Mouse (Mus musculus) gastrocnemius, postnatal 4 days (tissue): ENCODE measurements around the gene Gtf3c4. TPM values are rescaled to one million over a fixed set of nuclear protein-coding genes. Genes with fewer than 3 reads are reported as not detected.

ENCODE experiments used
- DNase-seq, 2 experiments: peaks; one replicate each; pipeline ENCODE4 v3.0.0; 2021 to 2022; ENCODE audit warnings: low spot score in 2 of 2, mixed read lengths in 2 of 2
- total RNA-seq, 2 experiments: library from RNA; stranded (reverse); gene quantifications; 2 replicates each; pipeline ENCODE4 v1.2.3; 2021

Gene Gtf3c4
- total RNA-seq, 2 experiments from 2014 or later: 25.1 to 27.1 TPM

DNA sequence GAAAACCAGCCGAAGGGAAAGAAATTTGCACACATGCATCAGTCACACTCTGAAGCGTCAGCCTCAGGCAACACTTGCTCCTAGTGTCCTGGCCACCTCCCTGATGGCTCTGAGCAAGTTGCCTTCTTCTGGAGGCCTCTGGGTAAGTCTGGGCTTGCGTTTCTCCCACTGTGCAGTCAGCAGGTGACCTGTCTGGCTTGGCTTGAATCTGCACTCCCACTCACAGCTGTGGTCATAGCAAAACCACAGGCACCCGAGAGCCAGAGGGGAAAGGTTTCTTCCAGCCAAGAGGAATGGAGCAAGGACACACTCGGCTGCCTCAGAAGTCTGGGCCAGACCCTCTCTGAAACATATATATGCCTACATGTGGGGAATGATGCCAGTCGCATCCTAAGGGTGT is 31.3 kb downstream of the Gtf3c4 start:
- no peak for DNase-seq

DNA sequence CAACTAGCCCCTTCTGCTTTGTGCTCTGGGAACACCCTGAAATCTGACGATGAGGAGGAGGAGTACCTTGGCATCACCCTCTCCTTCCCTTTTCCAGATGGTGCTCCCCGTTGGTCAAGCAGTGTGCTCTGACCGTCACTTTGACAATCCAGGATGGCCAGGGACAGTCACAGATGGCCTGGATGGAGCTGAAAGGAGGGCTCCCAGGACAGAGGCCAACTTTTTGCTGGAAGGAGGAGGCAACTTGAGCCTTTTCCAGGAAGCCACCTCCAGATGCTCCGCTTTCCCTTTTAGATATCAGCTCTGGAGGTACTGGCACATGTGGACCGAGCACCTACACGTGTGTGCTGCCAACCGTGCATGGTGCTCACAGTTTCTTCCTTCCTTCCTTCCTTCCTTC is 36.8 kb downstream of the Gtf3c4 start:
- no peak for DNase-seq

DNA sequence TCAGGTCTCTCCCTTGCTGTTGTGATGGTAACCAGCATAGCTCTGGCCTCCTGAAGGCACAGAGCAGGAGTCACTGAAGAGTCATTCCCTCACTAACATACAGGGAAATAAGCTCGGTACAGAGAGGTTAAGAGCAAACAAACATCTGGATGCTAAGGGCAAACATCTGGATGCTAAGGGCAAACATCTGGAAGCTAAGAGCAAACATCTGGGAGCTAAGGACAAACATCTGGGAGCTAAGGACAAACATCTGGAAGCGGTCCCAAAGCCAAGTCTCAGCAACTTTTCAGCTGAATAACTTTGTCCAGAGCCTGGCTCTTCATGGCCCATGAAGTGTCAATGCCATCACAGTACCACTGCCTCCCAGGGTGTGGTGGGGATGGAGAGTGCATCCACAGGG is 40.6 kb downstream of the Gtf3c4 start:
- DNase-seq: no peak

DNA sequence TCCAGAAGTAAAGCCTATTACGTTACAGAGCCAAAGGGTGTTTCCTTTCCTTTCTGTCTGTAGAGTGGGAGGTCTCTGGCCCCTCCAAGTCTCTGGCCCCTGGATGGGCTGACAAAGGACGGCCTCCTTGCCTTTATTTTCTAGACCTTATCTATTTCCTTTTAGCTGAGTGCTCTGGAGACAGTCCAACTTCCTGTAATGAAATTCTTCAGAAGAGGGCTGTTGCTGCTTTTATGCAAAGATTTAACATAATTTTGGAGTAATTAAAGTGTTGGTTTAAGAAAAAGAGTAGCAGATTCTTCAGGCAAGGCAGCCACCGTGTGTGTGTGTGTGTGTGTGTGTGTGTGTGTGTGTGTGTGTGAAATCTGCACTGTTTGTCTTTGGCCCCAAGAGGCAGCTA is 41.8 kb downstream of the Gtf3c4 start:
- no peak for DNase-seq

DNA sequence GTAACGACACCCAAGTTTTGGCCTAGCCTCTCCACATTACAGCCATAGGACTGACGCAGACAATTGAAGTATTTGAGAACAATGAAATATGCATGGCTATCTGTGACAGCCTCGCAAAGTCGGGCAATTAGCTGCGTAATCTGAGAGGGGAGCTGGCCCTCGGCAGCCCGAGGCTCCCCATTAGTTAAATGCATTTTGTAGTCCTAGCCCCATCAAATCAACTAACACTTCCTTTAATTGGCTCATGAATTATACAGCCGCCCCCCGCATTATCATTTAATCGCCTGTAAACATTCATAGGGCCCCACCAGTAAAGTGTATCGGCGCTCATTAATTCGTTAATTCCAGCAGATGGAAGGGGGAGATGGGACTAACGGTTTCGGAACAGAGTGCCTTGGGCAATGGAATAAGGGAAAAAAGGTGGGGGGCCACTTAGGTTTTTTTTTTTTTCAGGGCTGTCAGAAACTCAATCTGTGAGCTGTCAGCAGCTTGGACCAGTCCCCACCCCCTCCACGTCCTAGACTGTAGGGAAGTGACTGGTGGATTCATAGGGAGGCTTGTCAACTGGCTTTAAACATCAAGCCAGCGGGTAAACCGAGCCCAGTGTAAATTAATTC is 42.6 kb downstream of the Gtf3c4 start:
- no peak for DNase-seq

DNA sequence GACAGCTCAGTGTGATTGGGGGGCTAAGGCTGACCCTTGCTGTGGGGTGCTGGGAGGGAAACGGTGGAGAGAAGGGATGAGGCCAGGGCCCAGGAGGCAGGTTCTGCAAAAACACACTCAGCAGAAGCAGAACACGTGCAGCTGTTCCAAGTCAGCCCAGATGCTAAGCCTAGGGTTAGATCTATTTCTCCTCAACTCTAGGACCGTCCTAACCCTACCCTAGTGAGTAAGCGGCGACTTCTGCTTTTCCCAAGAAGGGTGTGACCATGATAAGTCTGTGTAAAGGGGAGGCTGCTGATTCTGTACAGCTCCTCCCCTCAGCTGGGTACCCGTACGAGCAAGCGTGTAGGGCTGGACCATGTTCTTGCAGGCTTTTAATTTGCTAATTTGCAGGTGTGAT is 43.9 kb downstream of the Gtf3c4 start:
- DNase-seq: no peak

DNA sequence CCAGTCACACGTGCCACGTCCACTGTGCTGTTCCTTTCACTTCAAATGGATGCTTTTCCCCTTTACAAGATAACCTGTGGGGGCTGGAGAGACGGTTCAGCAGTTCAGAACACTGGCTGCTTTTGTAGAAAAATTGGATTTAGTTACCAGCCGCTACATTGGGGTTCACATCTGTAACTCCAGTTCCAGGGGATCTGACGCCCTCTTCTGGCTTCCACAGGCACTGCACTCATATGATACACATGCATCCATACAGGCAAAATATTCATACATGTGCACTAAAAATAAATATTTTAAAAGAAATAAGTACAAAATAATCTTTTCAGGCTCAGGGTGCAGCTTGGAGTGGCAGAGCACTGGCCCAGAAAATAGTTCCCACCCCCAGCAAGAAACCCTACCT is 45.5 kb downstream of the Gtf3c4 start:
- DNase-seq: no peak

DNA sequence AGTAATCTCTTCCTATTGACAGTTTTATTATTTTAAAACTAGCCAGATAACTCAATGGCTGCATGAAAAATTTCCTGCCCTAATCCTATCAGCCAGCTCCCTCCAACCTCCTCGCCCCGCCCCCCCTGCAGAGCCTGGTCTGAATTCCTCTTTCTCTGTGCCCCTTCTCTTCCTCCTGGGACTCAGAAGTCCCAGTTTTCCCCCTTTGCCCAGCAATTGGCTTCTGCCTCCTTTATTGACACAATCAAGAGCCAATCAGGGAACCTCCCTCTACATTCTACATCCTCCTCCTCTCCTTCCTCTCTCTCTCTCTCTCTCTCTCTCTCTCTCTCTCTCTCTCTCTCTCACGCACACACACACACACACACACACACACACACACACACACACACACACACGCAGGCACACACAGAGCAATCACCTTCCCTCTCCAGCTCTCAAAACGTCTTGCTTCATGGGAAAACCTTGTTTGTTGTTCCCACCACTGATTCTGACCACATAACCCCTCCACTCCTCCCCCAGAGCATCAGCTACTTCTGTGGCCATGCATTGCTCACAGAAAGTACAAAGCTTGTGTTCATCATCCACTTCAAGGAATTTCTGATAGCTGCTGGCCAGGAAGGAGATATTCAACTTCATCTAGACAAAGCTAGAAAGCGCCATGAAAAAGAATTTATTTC is 47.1 kb downstream of the Gtf3c4 start:
- no peak for DNase-seq

DNA sequence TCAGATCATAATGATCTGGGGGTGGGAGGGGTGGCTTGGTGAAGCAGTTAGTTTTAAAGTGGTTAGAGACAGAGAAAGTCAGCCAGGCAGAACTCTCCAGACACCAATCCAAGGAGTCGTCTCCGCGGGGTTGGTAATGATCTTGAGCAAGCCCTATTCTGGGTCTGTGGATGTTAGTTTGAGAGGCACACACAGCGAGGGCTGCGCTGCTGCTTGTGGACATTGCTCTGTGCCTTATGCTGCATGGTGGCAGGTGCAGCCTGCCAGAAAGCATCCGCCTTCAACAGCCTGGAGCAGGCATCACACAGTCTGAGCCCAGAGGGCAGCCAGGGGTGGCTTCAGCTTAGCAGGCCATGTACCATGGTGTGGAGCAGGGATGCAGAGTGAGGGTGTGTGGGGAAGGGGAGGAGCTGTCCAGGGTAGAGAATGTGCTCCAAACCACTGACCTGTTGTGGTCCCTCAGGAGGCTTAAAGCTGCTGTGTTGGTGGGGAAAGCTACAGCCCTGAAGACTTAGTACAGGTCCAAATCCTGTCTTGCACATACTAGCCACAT is 53.0 kb downstream of the Gtf3c4 start:
- no peak for DNase-seq

DNA sequence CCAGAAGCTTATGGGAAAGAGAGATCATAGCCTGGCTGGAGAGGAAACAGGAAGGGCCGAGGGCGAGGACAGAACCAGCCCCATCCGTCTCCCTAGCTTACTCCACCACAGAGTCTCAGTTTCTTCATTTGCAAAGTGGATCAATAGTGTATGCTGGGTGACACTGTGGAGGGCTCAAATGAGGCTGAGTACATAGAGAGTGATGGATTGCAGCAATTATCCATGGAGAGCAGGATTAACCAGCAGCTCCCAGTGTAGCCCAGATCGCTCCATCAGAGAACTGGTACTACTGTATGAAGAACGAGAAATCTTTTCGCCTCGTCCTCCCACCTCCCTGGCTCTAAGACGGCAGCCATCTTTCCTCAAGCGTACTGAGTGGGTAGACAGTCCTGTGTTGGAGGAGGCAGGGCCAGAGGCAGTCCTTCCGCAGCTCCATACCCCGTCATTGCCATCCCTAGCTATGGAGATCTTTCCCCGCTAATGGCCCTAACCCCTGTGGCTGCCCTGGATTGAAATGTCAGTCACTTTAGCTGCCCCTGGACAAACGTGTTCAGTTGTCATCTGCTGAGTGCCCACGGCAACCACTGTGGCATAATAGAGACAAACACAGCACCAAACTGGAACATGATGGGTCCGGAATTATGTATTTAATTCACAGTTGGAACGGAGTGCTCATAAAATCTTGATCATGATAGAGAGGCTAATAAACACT is 53.6 kb downstream of the Gtf3c4 start:
- no peak for DNase-seq

DNA sequence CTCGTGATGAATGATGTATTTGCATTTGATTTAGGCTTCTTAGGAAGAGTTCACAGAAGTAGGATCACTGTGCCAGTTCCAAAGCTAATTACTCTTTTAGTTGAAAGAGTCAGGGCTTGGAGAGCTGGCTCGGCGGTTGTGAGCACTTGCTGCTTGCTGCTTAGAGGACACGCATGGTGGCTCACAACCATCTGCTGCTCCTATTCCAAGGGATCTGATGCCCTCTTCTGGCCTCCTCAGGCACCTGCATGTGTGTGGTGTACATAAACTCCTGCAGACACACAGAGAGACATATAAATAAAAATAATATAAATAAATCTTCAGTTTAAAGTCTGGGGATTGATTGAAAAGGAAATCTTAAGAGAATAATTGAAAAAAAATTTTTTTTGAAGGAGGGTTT is 58.9 kb downstream of the Gtf3c4 start:
- no peak for DNase-seq

DNA sequence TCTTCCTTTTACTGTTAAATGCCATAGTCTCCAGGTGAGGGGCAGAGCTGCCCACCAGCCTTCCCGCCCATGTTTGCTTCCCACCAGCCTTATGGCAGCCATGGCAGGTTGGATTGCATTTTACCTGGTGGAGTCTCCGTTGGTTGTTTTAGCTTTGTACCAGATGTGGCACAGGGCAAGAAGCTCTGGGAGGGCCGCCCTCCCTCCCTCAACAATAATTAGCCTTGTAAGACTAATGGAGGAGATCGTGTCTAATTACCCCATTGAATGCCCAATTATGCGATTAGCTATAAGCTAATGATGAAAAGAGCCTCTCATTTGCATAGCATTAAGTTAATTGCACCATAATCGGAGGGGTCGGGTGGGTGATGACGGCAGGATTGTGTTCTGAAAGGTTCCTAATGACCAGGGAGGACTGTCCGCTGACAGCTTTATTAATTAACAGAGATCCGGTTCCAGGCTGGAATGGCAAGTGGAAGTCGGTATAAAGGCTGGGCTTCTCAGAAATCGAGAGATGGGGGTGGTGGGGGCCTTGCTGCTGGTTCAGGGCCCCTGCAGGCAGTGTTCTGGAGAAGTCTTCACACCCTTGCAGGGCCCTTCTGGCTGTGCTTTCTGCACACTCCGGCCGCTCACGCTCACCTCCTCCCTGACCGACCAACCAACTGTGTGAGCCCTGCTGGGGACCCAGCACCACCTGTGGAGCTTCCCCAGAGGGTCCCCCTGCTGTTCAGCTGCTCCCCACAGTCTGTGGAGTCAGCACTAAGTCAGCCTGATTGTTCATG is 60.0 kb downstream of the Gtf3c4 start:
- DNase-seq: no peak

DNA sequence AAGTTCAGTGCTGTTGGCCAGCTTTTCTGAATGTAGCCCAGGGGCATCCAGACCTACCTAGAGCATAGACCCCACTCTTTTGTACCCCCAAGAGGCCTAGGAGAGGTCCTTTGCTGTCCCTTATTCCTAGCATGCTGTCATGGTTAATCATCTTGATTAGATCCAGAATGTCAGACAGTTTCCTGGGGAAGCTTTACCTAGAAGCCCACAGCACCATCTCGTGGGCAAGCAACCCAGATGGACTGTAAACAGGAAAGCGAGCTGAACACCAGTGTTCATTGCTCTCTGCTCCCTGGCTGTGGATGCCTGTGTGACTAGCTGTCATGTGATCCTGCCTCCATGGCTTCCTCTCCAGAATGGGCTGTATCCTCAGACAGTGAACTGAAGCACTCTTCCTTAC is 63.4 kb downstream of the Gtf3c4 start:
- no peak for DNase-seq

DNA sequence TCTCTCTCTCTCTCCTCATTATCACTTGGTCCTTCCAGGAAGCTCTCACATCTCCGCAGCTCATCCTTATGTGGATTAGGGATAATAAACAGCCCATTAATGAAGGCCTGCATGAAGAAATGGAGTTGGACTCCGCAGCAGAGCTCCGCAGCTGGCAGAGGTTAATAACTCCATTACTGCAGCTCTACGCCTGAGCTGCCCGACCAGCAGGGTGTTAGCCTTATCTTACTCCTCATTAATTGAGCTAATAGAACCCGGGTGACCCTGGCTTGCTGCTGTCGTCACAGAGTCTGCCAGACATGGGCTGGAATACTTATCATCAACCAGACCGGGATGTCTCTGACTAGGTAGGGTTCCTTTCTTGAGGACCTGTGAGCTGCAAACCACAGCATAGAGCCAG is 66.1 kb downstream of the Gtf3c4 start:
- DNase-seq: no peak

Other genes with a start within 250 kb of the Gtf3c4 start
- under 1 TPM in 1 of 2 experiments, not detected in 1; 0.60 TPM for gene Gfi1b, start 218.4 kb downstream of the Gtf3c4 start, total RNA-seq
- gene Tsc1, start 199.1 kb downstream of the Gtf3c4 start, total RNA-seq: 10 to 100 TPM; 21.9 to 22.3 TPM
- under 1 TPM in 1 of 2 experiments, not detected in 1; 0.88 TPM for gene Spaca9, start 140.6 kb downstream of the Gtf3c4 start, total RNA-seq
- under 1 TPM in 1 of 2 experiments, not detected in 1; 0.23 TPM for gene Ak8, start 140.2 kb downstream of the Gtf3c4 start, total RNA-seq
- 1 to 10 TPM; 4.6 to 7.8 TPM for gene Ddx31, start within 50 bp of the Gtf3c4 start, total RNA-seq
- not detected for gene Barhl1, start 76.3 kb upstream of the Gtf3c4 start, total RNA-seq
- gene Cfap77, start 214.7 kb upstream of the Gtf3c4 start, total RNA-seq: under 1 TPM; 0.26 to 0.27 TPM
- gene Ttf1, start 219.9 kb upstream of the Gtf3c4 start, total RNA-seq: 1 to 10 TPM; 7.2 to 8.8 TPM